Mouse (Mus musculus) stomach, embryonic 15.5 days (tissue): ENCODE measurements around the gene Clpx. TPM values are rescaled to one million over a fixed set of nuclear protein-coding genes. Genes with fewer than 3 reads are reported as not detected.
A peak's percentile ranks its signal among the peaks of the same experiment; 100 is the strongest.

Experiments used
- ATAC-seq: fragments of 200-750 bp; cut with Nextera tagmentation; 2 replicates; pipeline ENCODE4 v1.8.0; 2017; ENCODE audit warnings: low read depth, moderate number of reproducible peaks, moderate TSS enrichment; ENCODE audit not compliant: insufficient read depth, low FRiP score
- H3K27ac ChIP-seq: fragments of 300-500 bp; sonication (generic); 2 replicates; pipeline ENCODE4 v1.5.1; 2015; ENCODE audit warnings: mild to moderate bottlenecking, inconsistent platforms
- H3K27me3 ChIP-seq: fragments of 300-500 bp; sonication (generic); replicated peaks from 2 replicates; pipeline ENCODE4 v1.6.1; 2015; ENCODE audit warnings: inconsistent platforms
- H3K36me3 ChIP-seq: fragments of 300-500 bp; sonication (generic); 2 replicates; pipeline ENCODE4 v1.6.1; 2015; ENCODE audit warnings: inconsistent platforms
- H3K4me1 ChIP-seq: fragments of 300-500 bp; sonication (generic); 2 replicates; pipeline ENCODE4 v1.6.1; 2015; ENCODE audit warnings: inconsistent platforms
- H3K4me2 ChIP-seq: fragments of 300-500 bp; sonication (generic); 2 replicates; pipeline ENCODE4 v1.6.1; 2015; ENCODE audit warnings: mild to moderate bottlenecking, inconsistent platforms
- H3K4me3 ChIP-seq: fragments of 300-500 bp; sonication (generic); replicated peaks from 2 replicates; pipeline ENCODE4 v1.5.1; 2015; ENCODE audit warnings: inconsistent platforms
- H3K9ac ChIP-seq: fragments of 300-500 bp; sonication (generic); 2 replicates; pipeline ENCODE4 v1.6.1; 2015; ENCODE audit warnings: inconsistent platforms
- H3K9me3 ChIP-seq: fragments of 300-500 bp; sonication (generic); 2 replicates; pipeline ENCODE4 v1.6.1; 2016; ENCODE audit warnings: inconsistent platforms
- whole genome bisulfite sequencing: fragments of 180-500 bp; shearing (Covaris S2); methylation state at CpG from one replicate; pipeline ENCODE4 v1.1.7; 2015; 5-methylcytosine and 5-hydroxymethylcytosine counted together
- polyA plus RNA-seq: library from polyadenylated mRNA; unstranded; fragments of >200 nt; fragmentation: Nextera tagmentation; extraction: Ambion mirVana; gene quantifications from 2 replicates; pipeline ENCODE4 v1.2.1, GENCODE M21; 2015

Gene Clpx
- polyA plus RNA-seq, 1 experiment from 2014 or later = 47.8 TPM

- under 1% methylated on average over 9 of the region's 9 CpGs for WGBS
- Histone ChIP-seq H3K9me3 (no peaks in the 10 kb centered on the region), H3K36me3 (peaks cover 7% of the 10 kb centered on the region; the same call in 1 of the 2 replicates), H3K4me3 (peak overlapping the region; percentile 79), H3K4me1 (no peaks in the 10 kb centered on the region), H3K4me2 (peak overlapping the region; percentile 56), H3K27ac (peak overlapping the region; percentile 84), H3K27me3 (no peaks in the 10 kb centered on the region), H3K9ac (peak overlapping the region; percentile 43)
- no peak for ATAC-seq
Measured at GRCm38 (mm10) chr9:65293580-65293972, 484 bp upstream of the Clpx start.

- under 1% methylated on average over 28 of the region's 28 CpGs for WGBS
- ATAC-seq = no peak
- no peaks in the 10 kb centered on the region for H3K27me3 ChIP-seq
Measured at GRCm38 (mm10) chr9:65294716-65295378, 787 bp downstream of the Clpx start.

GRCm38 (mm10) chr9:65297056-65297455 lies 3.0 kb downstream of the Clpx start:
- H3K4me1 ChIP-seq = no peaks in the 10 kb centered on the region
- H3K4me2 ChIP-seq = no peak overlapping the region
- no peaks in the 10 kb centered on the region for H3K27me3 ChIP-seq
- H3K4me3 ChIP-seq = no peak overlapping the region
- no peak overlapping the region for H3K9ac ChIP-seq
- peaks cover 19% of the 10 kb centered on the region; the same call in 1 of the 2 replicates for H3K36me3 ChIP-seq
- ATAC-seq = no peak
- no peaks in the 10 kb centered on the region for H3K9me3 ChIP-seq
- 98% methylated on average over 2 of the region's 2 CpGs for WGBS
- H3K27ac ChIP-seq = no peak overlapping the region

More at GRCm38 (mm10) chr9:65294716-65295378, 787 bp downstream of the Clpx start:
- peaks cover 10% of the 10 kb centered on the region; the same call in 1 of the 2 replicates for H3K36me3 ChIP-seq
- no peaks in the 10 kb centered on the region for H3K4me1 ChIP-seq
- H3K4me3 ChIP-seq = peak overlapping the region; percentile 79
- H3K27ac ChIP-seq = peak overlapping the region; percentile 91
- peak overlapping the region; percentile 81 for H3K9ac ChIP-seq
- no peaks in the 10 kb centered on the region for H3K9me3 ChIP-seq
- peak overlapping the region; percentile 85 for H3K4me2 ChIP-seq

GRCm38 (mm10) chr9:65298761-65299160 lies 4.7 kb downstream of the Clpx start:
- no peak overlapping the region for H3K4me2 ChIP-seq
- peaks cover 25% of the 10 kb centered on the region; the same call in 1 of the 2 replicates for H3K36me3 ChIP-seq
- no peaks in the 10 kb centered on the region for H3K27me3 ChIP-seq
- WGBS = 85% methylated on average over 3 of the region's 3 CpGs
- H3K9ac ChIP-seq = no peak overlapping the region
- H3K9me3 ChIP-seq = no peaks in the 10 kb centered on the region
- no peak overlapping the region for H3K27ac ChIP-seq
- ATAC-seq = no peak
- H3K4me3 ChIP-seq = no peak overlapping the region
- H3K4me1 ChIP-seq = no peaks in the 10 kb centered on the region

GRCm38 (mm10) chr9:65299650-65300049 lies 5.6 kb downstream of the Clpx start:
- Histone ChIP-seq H3K4me2 (no peak overlapping the region), H3K36me3 (peaks cover 28% of the 10 kb centered on the region; the same call in 1 of the 2 replicates), H3K4me1 (no peaks in the 10 kb centered on the region), H3K27ac (no peak overlapping the region), H3K27me3 (no peaks in the 10 kb centered on the region), H3K4me3 (no peak overlapping the region), H3K9ac (no peak overlapping the region), H3K9me3 (no peaks in the 10 kb centered on the region)
- WGBS = 94% methylated on average over 7 of the region's 7 CpGs
- ATAC-seq = no peak

- 83% methylated on average over 4 of the region's 4 CpGs for WGBS
Measured at GRCm38 (mm10) chr9:65302327-65302983, 8.4 kb downstream of the Clpx start.

GRCm38 (mm10) chr9:65303586-65303985 lies 9.5 kb downstream of the Clpx start:
- Histone ChIP-seq H3K27me3 (no peaks in the 10 kb centered on the region), H3K9me3 (no peaks in the 10 kb centered on the region), H3K36me3 (peaks cover 30% of the 10 kb centered on the region), H3K4me2 (no peak overlapping the region), H3K9ac (no peak overlapping the region), H3K27ac (no peak overlapping the region), H3K4me1 (no peaks in the 10 kb centered on the region), H3K4me3 (no peak overlapping the region)
- no peak for ATAC-seq
- 95% methylated on average over 4 of the region's 4 CpGs for WGBS

More at GRCm38 (mm10) chr9:65302327-65302983, 8.4 kb downstream of the Clpx start:
- Histone ChIP-seq H3K9ac (no peak overlapping the region), H3K27ac (no peak overlapping the region), H3K27me3 (no peaks in the 10 kb centered on the region), H3K4me3 (no peak overlapping the region), H3K9me3 (no peaks in the 10 kb centered on the region), H3K4me1 (no peaks in the 10 kb centered on the region), H3K36me3 (peaks cover 32% of the 10 kb centered on the region), H3K4me2 (no peak overlapping the region)
- no peak for ATAC-seq

GRCm38 (mm10) chr9:65304300-65304699 lies 10.2 kb downstream of the Clpx start:
- Histone ChIP-seq H3K9ac (no peak overlapping the region), H3K36me3 (peaks cover 34% of the 10 kb centered on the region), H3K27ac (no peak overlapping the region), H3K9me3 (no peaks in the 10 kb centered on the region), H3K27me3 (no peaks in the 10 kb centered on the region), H3K4me3 (no peak overlapping the region), H3K4me1 (no peaks in the 10 kb centered on the region), H3K4me2 (no peak overlapping the region)
- no peak for ATAC-seq
- WGBS = 76% methylated on average over 4 of the region's 4 CpGs

GRCm38 (mm10) chr9:65306672-65307071 lies 12.6 kb downstream of the Clpx start:
- H3K27me3 ChIP-seq = no peaks in the 10 kb centered on the region
- peaks cover 26% of the 10 kb centered on the region for H3K36me3 ChIP-seq
- H3K4me2 ChIP-seq = no peak overlapping the region
- H3K9ac ChIP-seq = no peak overlapping the region
- H3K4me3 ChIP-seq = no peak overlapping the region
- H3K9me3 ChIP-seq = no peaks in the 10 kb centered on the region
- H3K27ac ChIP-seq = no peak overlapping the region
- H3K4me1 ChIP-seq = no peaks in the 10 kb centered on the region
- ATAC-seq = no peak
- WGBS = 91% methylated on average over 2 of the region's 2 CpGs

- no peak overlapping the region for H3K4me2 ChIP-seq
- H3K36me3 ChIP-seq = peaks cover 33% of the 10 kb centered on the region
- 83% methylated on average over 1 of the region's 1 CpGs for WGBS
- H3K9me3 ChIP-seq = no peaks in the 10 kb centered on the region
- H3K27ac ChIP-seq = no peak overlapping the region
- H3K4me1 ChIP-seq = no peaks in the 10 kb centered on the region
- no peak for ATAC-seq
- no peak overlapping the region for H3K4me3 ChIP-seq
- no peaks in the 10 kb centered on the region for H3K27me3 ChIP-seq
- H3K9ac ChIP-seq = no peak overlapping the region
Measured at GRCm38 (mm10) chr9:65308011-65308410, 14.0 kb downstream of the Clpx start.

GRCm38 (mm10) chr9:65312669-65313357 lies 18.8 kb downstream of the Clpx start:
- Histone ChIP-seq H3K27ac (no peak overlapping the region), H3K4me2 (no peak overlapping the region), H3K4me1 (no peaks in the 10 kb centered on the region), H3K4me3 (no peak overlapping the region), H3K9ac (no peak overlapping the region), H3K36me3 (peaks cover 22% of the 10 kb centered on the region), H3K27me3 (no peaks in the 10 kb centered on the region), H3K9me3 (no peaks in the 10 kb centered on the region)
- no peak for ATAC-seq
- WGBS = 94% methylated on average over 4 of the region's 4 CpGs

GRCm38 (mm10) chr9:65313846-65314245 lies 19.8 kb downstream of the Clpx start:
- no peak overlapping the region for H3K4me3 ChIP-seq
- no peak for ATAC-seq
- no peaks in the 10 kb centered on the region for H3K27me3 ChIP-seq
- peaks cover 18% of the 10 kb centered on the region for H3K36me3 ChIP-seq
- no peak overlapping the region for H3K9ac ChIP-seq
- no peak overlapping the region for H3K27ac ChIP-seq
- WGBS = 94% methylated on average over 1 of the region's 1 CpGs
- no peak overlapping the region for H3K4me2 ChIP-seq
- no peaks in the 10 kb centered on the region for H3K9me3 ChIP-seq
- no peaks in the 10 kb centered on the region for H3K4me1 ChIP-seq
